Mouse (Mus musculus) spleen, embryonic (tissue): ENCODE data around the gene Gtf2ird1.
"Not testable (repeated sequence)": the region's sequence is repeated elsewhere in the genome, so short reads cannot be mapped to it uniquely, and the experiment has no call there.

Experiments used
- CTCF ChIA-PET: fragments of 350-600 bp; sonication (Branson Sonifier 250); formaldehyde crosslinking; loops from one replicate; lab custom pipeline; 2022; lab: Charles Lee

Gtf2ird1 gene

GRCm38 (mm10) chr5:134412341-134412740, 44.2 kb downstream of the Gtf2ird1 start:
- CTCF ChIA-PET = no interaction called here

GRCm38 (mm10) chr5:134410307-134410836, 46.1 kb downstream of the Gtf2ird1 start:
- CTCF ChIA-PET = no interaction called here

GRCm38 (mm10) chr5:134409606-134410306, 46.8 kb downstream of the Gtf2ird1 start:
- CTCF ChIA-PET = no interaction called here

GRCm38 (mm10) chr5:134408119-134408518, 48.4 kb downstream of the Gtf2ird1 start:
- CTCF ChIA-PET = interaction anchor here (0.5 kb wide), 1 partner anchor 84 kb away, joined by 7 read pairs; no protein-coding TSS in a partner anchor

GRCm38 (mm10) chr5:134401841-134402240, 54.7 kb downstream of the Gtf2ird1 start:
- CTCF ChIA-PET = no interaction called here

- CTCF ChIA-PET = interaction anchor here (0.6 to 0.7 kb wide), 2 partner anchors 203 to 246 kb away, joined by 4 to 11 read pairs; no protein-coding TSS in a partner anchor
These were observed 58.9 kb downstream of the Gtf2ird1 start for GRCm38 (mm10) chr5:134397434-134398163.

GRCm38 (mm10) chr5:134396519-134396918, 60.0 kb downstream of the Gtf2ird1 start:
- CTCF ChIA-PET = interaction anchor here (0.7 kb wide), 1 partner anchor 247 kb away, joined by 11 read pairs; no protein-coding TSS in a partner anchor

GRCm38 (mm10) chr5:134394624-134395023, 61.9 kb downstream of the Gtf2ird1 start:
- CTCF ChIA-PET = interaction anchor here (0.7 kb wide), 1 partner anchor 20 kb away, joined by 4 read pairs; no protein-coding TSS in a partner anchor

- CTCF ChIA-PET = no interaction called here
These were observed 62.9 kb downstream of the Gtf2ird1 start for GRCm38 (mm10) chr5:134393624-134394023.

GRCm38 (mm10) chr5:134385106-134385505, 71.4 kb downstream of the Gtf2ird1 start:
- CTCF ChIA-PET = no interaction called here

- CTCF ChIA-PET = interaction anchor here (0.6 kb wide), 1 partner anchor 121 kb away, joined by 3 read pairs; no protein-coding TSS in a partner anchor
These were observed 81.3 kb downstream of the Gtf2ird1 start for GRCm38 (mm10) chr5:134375256-134375655.

- CTCF ChIA-PET = interaction anchor here (0.6 to 1.5 kb wide), 4 partner anchors 82 to 412 kb away, joined by 3 to 5 read pairs (median 3); no protein-coding TSS in a partner anchor
These were observed 82.0 kb downstream of the Gtf2ird1 start for GRCm38 (mm10) chr5:134374546-134374945.

GRCm38 (mm10) chr5:134373912-134374488, 82.5 kb downstream of the Gtf2ird1 start:
- CTCF ChIA-PET = interaction anchor here (0.6 to 1.5 kb wide), 3 partner anchors 82 to 412 kb away, joined by 3 to 5 read pairs (median 3); no protein-coding TSS in a partner anchor

GRCm38 (mm10) chr5:134372926-134373658, 83.4 kb downstream of the Gtf2ird1 start:
- CTCF ChIA-PET = interaction anchor here (0.6 to 1.5 kb wide), 2 partner anchors 113 to 331 kb away, joined by 4 to 5 read pairs; no protein-coding TSS in a partner anchor

- CTCF ChIA-PET = no interaction called here
These were observed 84.8 kb downstream of the Gtf2ird1 start for GRCm38 (mm10) chr5:134371511-134372289.

- CTCF ChIA-PET = no interaction called here
These were observed 85.7 kb downstream of the Gtf2ird1 start for GRCm38 (mm10) chr5:134370831-134371230.

GRCm38 (mm10) chr5:134359101-134359500, 97.4 kb downstream of the Gtf2ird1 start:
- CTCF ChIA-PET = no interaction called here

GRCm38 (mm10) chr5:134355372-134355771, 101.1 kb downstream of the Gtf2ird1 start:
- CTCF ChIA-PET = not testable (repeated sequence)

- CTCF ChIA-PET = no interaction called here
These were observed 103.4 kb downstream of the Gtf2ird1 start for GRCm38 (mm10) chr5:134353117-134353516.

GRCm38 (mm10) chr5:134352527-134353001, 104.0 kb downstream of the Gtf2ird1 start:
- CTCF ChIA-PET = no interaction called here
